Mouse (Mus musculus) urinary bladder, postnatal 14 days (tissue): ENCODE measurements around the gene Bmpr1b.
A peak's percentile ranks its signal among the peaks of the same experiment; 100 is the strongest.

Experiments used
- DNase-seq: peaks from one replicate; pipeline ENCODE4 v3.0.0; 2021; ENCODE audit warnings: low spot score

The Bmpr1b gene

GRCm38 (mm10) chr3:141818615-141819312, 350.5 kb downstream of the Bmpr1b start:
- DNase-seq, result no peak

DNA sequence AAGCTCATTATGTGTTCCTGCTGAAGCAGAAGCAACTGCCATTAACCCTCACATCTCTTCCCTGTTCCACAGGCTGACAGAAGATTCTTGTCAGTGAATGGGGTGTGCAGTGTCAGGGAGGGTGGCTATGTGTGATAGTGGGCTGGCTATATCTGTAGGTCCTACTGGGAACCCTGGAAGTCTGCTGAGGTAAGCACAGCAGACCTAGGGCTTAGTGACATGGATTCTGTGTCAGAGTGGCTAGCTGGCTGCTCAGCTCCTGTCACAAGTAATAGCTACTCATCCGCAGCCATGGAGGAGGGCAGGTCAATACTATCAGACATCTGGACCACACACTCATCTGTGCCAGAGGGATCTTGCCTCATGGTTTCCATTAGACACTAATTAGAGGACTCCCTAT, 354.4 kb downstream of the Bmpr1b start:
- DNase-seq, result no peak

DNA sequence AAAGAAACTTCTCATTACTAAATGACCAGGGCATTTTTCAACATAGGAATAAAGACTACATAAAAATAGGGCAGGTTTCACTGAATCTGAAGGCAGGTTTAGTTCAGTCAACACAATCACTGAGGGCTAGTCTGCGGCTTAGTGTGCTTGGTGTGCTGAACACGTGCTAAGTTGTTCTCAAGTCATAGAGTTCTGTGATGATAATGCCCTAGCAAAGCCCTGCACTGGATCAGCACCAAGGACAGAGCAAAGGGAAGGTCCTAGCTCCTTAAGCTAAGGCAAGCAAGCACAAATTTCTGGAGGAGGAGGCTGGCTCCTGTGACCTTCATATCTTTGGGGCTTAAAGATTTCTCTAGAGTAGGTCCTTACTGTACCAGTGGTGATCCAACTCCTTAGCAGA, 357.9 kb downstream of the Bmpr1b start:
- DNase-seq, result peak; percentile 54

DNA sequence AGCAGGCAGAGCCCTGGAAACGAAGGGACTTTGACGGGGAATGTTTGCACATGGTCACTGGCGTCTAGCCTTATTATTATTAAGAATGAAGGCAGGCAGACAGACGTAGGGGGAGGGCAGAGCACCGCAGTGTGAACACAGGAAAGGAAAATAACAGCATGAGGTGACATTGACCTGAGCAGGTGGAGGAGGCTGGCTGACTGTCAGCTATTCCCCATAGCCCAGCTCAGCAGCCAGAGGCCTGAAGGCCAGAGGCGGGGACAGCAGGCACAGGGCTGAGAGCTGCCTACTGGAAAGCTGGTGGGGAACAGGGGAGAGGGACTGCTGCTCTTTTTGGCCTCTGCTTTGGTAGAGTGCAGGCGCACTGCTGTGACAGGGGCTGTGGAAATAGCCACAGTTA, 358.3 kb downstream of the Bmpr1b start:
- DNase-seq, result no peak

GRCm38 (mm10) chr3:141809581-141809980, 359.6 kb downstream of the Bmpr1b start:
- DNase-seq, result no peak

DNA sequence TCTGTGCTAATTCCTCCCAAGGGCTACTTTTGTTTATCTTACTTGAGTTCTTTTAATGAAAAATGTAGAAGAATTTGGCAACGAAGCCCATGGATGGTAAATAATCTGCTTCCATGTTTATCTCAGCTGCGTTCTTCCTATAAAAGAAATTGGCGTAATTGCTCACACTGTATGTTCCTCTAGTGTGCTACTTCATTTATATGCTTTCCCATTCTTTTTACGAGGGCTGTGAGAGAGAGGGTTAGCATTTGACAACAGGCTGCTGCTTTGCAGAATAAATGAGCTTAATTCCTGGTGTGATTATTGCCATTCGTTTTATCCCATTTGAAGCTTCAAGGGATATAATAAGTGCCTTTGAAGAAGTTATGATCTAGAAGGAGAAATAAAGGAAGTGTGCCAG, 365.1 kb downstream of the Bmpr1b start:
- no peak for DNase-seq

DNA sequence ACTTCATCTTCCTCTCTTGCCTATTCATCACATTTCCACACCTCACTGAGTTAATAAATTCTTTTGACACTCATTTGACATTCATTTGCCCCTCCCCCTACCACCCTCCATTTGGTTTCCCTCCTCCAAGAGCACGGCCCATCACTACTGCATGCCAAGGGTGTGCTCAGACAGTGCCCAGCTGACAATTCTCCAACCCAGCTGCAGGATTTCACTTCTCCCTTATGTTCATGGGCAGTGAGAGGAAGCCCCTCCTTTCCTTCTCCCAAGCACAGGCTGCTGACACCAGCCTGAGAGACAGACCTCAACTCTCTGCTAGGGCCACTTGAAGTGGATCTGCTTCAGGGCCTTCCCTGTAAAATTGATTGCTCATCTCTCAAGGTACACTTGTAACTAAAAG, 371.4 kb downstream of the Bmpr1b start:
- DNase-seq, result no peak

DNA sequence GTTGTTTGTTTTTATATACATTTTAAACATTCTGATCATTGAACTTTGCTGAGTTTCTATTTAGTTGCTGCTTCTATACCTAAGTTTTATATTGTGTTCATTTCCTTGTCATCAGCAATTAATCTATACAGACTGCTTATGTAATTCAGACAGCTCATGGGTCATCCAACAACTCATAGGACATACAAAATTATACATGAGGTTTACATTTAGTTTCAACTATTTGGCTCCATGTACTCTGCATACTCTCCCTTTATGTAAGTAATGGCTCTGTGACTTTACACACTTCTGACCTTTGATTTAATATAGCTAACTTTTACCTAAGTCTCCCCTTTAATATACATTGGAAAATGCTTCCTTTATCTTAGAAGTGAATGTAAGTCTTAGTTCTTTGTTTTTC, 371.9 kb downstream of the Bmpr1b start:
- no peak for DNase-seq

GRCm38 (mm10) chr3:141794371-141794770, 374.9 kb downstream of the Bmpr1b start:
- no peak for DNase-seq

DNA sequence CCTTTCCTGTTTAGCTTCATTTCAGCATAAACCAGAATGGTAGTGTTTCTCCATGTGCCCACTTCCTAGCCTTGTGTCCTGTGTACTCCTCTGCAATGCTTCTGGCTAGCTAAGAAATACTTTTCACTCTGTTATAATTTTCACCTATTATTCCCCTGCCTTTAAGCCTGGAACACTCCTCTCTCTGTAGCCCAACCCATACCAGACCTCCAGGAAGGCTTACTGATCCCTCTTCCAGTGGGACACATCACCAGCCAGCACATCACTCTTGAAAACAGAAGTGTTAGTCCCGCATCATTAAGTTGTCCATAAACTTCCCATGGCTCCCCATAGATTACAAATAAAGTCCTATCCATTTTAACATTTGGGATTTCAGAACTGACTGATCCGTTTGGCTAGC, 375.5 kb downstream of the Bmpr1b start:
- DNase-seq, result no peak

DNA sequence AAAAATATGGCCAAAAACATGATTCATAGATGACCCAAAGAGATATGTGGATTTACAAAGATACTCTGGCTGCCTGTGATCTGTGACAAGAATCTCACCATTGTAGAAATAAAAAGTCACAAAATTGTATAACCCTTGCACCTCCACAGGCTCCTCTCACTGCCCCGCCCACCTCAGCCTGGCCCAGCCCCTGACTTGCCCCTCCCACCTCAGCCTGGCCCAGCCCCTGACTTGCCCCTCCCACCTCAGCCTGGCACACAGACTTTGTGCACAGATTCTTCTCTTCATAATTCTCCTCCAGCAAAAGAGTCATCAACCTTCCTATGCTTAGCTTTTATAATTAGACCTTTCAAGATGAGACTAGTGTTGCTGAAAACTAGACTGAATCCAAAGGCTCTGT, 377.1 kb downstream of the Bmpr1b start:
- DNase-seq, result peak; percentile 14

- no peak for DNase-seq
These were observed 378.0 kb downstream of the Bmpr1b start for GRCm38 (mm10) chr3:141791026-141791780.
